Mouse (Mus musculus): Measurements from ENCODE around the gene Rusc1.
"Not testable (repeated sequence)": the region's sequence is repeated elsewhere in the genome, so short reads cannot be mapped to it uniquely, and the experiment has no call there.

The Rusc1 gene

DNA sequence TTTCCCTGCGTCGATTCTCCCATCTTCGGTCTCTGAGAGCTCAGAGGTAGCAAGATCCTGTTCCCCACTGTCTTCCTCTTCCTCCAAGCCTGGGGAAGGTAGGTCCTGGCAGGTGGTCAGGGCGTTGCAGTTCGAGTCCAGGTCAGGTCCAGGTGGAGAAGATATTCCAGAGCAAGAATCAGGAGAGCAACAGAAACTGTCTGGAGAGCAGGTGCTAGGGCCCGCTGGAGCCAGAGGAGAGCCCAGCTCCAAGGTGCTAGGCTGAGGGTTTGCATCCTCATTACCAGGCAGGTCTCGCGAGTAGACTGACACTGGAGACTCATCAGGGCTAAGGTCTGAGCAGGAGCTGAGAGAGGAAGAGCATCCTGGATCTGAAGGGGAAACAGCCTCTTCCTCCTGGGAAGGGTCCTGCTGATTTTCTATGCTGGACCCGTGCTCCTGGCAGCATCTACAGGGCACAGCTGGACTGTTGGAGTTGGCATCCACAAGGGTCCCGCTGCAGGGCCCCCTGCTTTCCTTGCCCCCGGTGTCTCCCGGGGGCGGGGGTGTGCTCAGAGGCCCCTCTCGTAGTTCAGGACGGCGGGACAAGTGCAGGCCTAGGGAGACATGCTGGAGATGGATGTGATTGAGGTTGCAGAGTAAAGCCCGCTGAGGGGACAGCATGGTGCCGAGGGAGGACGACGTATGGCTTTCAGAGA, 1.2 kb downstream of the Rusc1 start:
- no peak for DNase-seq

- DNase-seq = peak; percentile 81
These were observed 2.1 kb downstream of the Rusc1 start for GRCm38 (mm10) chr3:89090694-89091655.

DNA sequence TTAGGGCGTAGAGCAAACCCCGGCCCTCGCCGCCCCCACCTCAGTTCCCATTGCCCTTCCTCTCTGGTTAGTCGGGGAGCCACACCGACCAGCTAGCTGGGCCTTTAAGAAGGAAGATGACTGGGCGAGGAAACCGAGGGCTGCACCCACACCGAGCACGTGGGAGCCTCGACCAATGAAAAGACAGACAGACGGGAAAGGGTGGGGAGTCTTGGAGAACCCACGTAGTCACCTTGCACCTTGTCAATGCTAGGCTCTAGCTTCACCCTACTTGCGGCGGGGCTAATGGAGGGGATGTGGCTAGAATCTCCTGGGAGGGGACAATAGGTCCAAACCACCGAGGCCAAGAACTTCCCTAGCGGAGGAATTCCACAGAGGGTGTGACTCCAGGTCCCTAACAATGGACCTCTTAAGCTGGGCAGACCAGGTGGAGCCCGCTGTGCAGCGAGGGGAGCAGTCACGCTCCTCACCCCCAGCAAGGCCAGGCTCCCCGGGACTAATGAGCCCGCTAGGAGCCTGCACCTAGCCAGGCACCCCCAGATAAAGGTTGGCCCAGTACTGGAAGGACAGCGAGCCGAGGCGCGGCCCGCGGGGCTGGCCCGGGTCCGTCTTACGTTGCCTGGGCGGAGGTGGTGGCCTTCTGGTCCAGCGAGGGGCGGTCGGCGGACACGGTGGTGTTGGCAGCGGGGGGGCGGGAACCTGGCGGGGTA, 3.1 kb downstream of the Rusc1 start:
- peak; percentile 69 for DNase-seq

DNA sequence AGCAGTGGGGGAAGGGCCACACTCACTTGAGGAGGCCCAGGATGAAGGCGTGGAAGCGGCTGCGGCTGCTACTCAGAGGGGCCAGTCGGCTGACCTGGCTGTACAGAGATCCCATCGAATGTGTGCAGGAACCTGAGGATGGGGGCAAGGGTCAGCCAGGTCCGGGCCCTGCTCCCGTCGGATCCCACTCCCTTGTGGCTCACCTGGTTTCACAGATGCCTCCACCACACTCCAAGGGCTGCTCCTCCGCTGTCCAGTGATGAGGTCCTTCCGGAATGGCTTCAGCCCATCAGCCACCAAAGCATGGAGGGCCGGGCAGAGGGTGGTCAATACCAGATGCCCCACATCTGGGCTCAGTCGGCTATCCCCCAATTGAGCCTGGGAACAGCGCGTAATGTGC, 4.1 kb downstream of the Rusc1 start:
- DNase-seq = no peak

- peak; percentile 93 for DNase-seq
These were observed 5.6 kb downstream of the Rusc1 start for GRCm38 (mm10) chr3:89087338-89088110.

DNA sequence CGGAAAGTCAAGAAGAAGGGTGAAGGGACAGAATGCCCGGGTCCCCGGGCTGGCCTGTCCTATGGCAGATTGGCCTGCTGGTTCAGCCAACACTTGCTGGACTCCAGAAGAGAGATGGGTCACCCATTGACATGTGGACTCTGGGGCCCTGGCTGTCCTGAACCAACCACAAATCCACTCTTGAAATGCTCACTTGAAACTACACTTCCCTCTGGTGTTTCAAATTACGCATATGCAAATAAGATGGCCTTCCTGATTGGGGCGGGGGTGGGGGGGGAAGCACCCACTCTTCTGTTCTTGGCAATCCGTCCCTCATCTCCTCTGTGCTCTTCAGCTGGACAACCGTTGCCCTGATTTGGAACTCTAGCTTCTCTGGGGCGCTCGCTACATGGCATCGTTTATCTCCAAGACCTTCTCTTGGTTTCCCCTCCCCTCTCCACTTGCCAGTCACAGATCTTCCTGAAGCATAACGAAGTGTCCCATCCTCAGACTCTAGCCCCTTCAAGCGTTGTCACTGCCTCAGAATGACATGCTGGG, 8.4 kb downstream of the Rusc1 start:
- DNase-seq = no peak

DNA sequence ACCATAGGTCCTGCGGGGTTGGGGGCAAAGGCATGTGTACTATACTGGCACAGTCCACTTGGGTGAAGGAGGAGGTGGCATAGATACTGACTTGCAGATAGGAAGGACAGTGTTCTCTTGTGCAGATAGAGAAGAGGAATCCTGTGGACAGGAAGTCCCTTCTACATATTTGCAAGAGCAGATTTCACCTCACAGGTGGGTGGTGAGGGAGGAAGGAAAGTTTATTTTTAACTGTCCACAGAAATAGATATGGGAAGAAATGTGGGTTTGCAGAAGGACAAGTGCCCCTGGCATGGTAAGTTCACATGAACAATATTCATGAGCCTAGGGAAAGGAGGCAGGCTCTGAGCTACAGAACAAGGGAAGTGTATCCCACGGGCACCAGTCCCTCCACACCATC, 9.0 kb downstream of the Rusc1 start:
- no peak for DNase-seq

DNA sequence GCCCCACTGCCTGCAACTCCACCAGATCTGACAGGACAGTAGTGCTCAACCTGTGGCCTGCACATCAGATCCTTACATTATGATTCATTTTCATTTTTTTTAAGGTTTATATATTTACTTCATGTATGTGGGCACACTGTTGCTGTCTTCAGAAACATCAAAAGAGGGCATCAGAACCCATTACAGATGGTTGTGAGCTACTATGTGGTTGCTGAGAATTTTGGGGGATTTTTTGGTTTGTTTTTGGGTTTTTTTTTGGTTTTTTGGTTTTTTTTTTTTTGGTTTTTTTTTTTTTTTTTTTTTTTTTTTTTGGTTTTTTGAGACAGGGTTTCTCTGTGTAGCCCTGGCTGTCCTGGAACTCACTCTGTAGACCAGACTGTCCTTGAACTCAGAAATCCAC, 10.8 kb downstream of the Rusc1 start:
- not testable (repeated sequence) for DNase-seq

- no peak for DNase-seq
These were observed 15.7 kb downstream of the Rusc1 start for GRCm38 (mm10) chr3:89077383-89077782.

DNA sequence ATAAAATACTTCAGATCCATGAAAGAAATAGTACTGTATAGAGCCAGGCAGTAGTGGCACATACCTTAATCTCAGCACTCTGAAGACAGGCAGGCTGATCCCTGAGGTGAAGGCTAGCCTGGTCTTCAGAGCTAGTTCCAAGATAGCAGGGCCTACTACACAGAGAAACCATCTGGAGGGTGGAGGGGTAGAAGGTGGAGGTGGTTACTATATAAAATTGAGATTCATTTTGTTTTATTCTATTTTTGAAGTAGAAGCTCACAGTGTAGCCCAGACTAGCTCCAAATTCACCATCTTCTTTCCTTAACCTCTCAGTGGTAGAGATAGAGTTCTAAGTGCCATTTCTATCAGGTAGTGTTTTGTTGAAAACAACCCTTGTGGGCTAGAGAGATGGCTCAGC, 25.8 kb downstream of the Rusc1 start:
- no peak for DNase-seq

DNA sequence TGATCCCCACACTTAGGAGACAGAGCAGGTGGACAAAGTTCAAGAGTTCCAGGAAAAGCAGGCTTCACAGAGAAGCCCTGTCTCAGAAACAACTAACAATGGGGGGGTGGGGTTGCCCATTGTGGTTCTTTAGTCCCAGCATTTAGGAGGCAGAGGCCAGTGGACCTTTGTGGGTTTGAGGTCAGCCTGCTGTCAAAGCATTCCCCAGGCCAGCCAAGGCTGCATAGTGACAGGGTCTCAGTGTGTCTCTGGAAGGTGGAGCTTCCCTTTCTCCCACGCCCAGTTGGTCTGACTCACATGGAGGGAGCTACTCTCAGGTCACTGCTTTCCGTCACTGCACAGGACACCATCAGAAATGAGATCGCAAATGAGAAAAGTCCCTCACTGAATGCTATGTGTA, 31.4 kb downstream of the Rusc1 start:
- DNase-seq = no peak

GRCm38 (mm10) chr3:89058783-89059182, 34.3 kb downstream of the Rusc1 start:
- no peak for DNase-seq

DNA sequence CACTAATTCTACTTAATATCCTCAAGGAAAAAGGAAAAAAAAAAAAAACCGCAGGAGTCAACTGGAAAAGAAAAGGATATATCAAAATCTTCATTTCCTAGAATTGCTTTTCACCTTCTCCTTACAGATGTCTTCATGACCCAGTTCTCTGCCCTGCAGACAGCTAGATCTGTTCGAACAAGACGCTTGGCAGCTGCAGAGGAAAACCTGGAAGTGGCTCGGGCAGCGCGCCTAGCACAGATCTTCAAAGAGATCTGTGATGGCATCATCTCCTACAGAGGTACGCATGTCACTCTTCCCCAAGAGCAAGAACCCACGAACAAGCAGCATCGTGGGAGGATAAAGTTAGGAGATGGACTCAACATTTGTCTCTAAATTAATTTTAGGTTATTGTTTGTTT, 34.8 kb downstream of the Rusc1 start:
- DNase-seq = no peak

DNA sequence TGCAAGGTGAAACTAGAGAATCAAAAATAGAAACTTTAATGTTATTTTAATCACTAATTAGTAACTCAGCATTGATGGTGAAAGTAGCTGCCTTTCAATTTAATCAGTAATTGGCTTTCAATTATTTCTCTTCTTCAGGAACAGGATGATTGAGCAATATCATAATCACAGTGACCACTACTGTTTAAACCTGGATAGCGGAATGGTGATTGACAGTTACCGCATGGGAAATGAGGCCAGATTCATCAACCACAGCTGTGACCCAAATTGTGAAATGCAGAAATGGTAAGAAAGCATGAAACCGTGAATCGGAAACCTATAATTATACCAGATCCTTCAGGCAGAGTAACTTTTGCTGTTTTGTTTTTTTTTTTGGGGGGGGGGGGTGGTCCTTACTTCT, 49.8 kb downstream of the Rusc1 start:
- DNase-seq = no peak
